Mouse (Mus musculus): ENCODE results near the gene Svs4. TPM values are rescaled to one million over a fixed set of nuclear protein-coding genes. Genes with fewer than 3 reads are reported as not detected.

Svs4 gene
- polyA plus RNA-seq (2014; fragmentation: Illumina TruSeq; extraction: RNeasy Lipid Tissue Mini Kit (QIAGEN cat#74804); ENCODE audit: low read depth, low replicate concordance): not detected

DNA sequence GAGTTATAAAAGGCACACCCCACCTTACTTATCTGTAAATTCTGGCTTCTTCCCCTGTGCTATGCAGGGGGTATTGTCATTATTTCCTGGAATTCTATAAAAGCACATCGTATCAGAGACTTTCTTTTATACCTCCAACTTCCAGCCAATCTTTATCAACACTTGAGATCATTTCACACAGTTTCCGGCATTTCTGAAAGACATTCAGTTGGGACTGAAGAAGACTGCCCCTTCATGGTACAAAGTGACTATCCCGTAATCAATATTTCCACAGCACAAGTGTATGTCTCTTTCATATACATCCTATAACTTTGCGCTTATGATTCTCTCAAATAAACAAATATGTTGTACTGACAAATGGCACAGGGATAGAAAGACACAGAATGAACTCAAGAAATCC is at the start of gene Svs4:
Gene Svs4 (minus strand): TSS at position 101 of the 400 bp plus-strand sequence.

DNA sequence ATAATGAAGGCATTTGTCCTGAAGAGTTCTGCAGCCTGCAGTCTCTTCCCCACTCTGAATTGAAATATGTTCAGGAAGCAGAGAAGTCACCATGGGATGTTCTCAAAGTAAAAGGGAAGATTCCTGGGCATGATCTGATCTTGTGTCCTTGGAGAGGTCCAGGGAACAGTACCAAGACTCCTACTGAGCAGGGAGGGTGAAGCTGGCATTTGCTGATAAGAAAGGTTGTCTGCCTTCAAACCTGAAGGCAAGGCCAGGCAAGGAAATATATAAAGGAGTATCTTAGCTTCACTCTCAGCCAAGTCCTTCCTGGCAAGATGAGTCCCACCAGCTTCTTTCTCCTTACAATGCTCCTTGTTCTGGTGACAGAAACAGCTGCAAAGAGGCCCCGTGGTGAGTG is 38.2 kb upstream of the Svs4 start, which contains the start of gene Svs6:
Gene Svs6 (plus strand): TSS at position 301 of the 400 bp plus-strand sequence.

DNA sequence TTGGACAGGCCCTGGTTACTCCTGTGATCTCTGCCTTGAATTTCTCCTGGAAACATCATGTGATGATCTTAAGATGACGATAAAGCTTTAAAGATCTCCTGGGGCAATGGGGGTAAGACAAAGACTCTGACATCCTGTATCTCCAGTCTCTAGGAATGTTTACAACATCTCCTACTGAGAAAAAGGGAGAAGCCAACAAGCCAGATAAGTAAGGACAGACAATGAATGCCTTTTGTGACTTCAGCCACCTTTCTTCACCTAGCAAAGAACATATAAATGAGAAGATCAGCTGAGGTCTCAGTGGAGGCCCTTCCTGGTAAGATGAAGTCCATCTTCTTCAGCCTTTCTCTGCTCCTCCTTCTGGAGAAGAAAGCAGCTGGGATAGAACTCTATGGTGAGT is 10.7 kb upstream of the Svs4 start, which contains the start of gene Svs3a:
Gene Svs3a (plus strand): TSS at position 301 of the 400 bp plus-strand sequence.

DNA sequence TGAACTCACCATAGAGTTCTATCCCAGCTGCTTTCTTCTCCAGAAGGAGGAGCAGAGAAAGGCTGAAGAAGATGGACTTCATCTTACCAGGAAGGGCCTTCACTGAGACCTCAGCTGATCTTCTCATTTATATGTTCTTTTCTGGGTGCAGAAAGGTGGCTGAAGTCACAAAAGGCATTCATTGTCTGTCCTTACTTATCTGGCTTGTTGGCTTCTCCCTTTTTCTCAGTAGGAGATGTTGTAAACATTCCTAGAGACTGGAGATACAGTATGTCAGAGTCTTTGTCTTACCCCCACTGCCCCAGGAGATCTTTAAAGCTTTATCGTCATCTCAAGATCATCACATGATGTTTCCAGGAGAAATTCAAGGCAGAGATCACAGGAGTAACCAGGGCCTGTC is 21.7 kb downstream of the Svs4 start, which contains the start of gene Svs3b:
Gene Svs3b (minus strand): TSS at position 101 of the 400 bp plus-strand sequence.

DNA sequence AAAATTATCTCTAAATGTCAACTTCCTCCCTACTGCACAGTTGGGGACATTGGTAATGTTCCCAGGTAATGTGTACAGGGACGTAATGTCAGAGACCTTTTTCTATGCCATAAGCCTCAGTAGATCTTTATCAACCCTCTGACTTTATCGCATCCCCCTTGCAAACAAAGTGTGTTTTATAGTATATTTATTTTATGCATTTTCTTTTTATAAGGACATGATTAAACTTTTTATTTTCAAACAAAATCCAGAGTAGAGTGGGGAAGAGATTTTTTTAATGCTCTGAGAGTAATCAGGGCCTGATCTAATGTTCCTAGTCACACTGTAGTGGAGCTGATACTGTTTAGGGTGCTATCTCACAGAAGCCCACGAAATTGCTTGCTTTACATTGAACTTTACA is 39.9 kb downstream of the Svs4 start, which contains the start of gene Svs2:
Gene Svs2 (minus strand): TSS at position 101 of the 400 bp plus-strand sequence.

Other genes starting within 250 kb of the Svs4 start
- gene Stk4, start 208.1 kb downstream of the Svs4 start, polyA plus RNA-seq (2014; fragmentation: Illumina TruSeq; extraction: RNeasy Lipid Tissue Mini Kit (QIAGEN cat#74804); ENCODE audit: low read depth, low replicate concordance): 20.6 TPM
- gene Tomm34, start 207.3 kb downstream of the Svs4 start, polyA plus RNA-seq (2014; fragmentation: Illumina TruSeq; extraction: RNeasy Lipid Tissue Mini Kit (QIAGEN cat#74804); ENCODE audit: low read depth, low replicate concordance): 48.6 TPM
- 0.29 TPM for gene Kcns1, start 107.3 kb downstream of the Svs4 start, polyA plus RNA-seq (2014; fragmentation: Illumina TruSeq; extraction: RNeasy Lipid Tissue Mini Kit (QIAGEN cat#74804); ENCODE audit: low read depth, low replicate concordance)
- not detected for gene Wfdc5, start 95.7 kb downstream of the Svs4 start, polyA plus RNA-seq (2014; fragmentation: Illumina TruSeq; extraction: RNeasy Lipid Tissue Mini Kit (QIAGEN cat#74804); ENCODE audit: low read depth, low replicate concordance)
- gene Wfdc12, start 87.9 kb downstream of the Svs4 start, polyA plus RNA-seq (2014; fragmentation: Illumina TruSeq; extraction: RNeasy Lipid Tissue Mini Kit (QIAGEN cat#74804); ENCODE audit: low read depth, low replicate concordance): not detected
- gene Wfdc15a, start 78.3 kb downstream of the Svs4 start, polyA plus RNA-seq (2014; fragmentation: Illumina TruSeq; extraction: RNeasy Lipid Tissue Mini Kit (QIAGEN cat#74804); ENCODE audit: low read depth, low replicate concordance): 5.9 TPM
- gene Wfdc15b, start 56.8 kb downstream of the Svs4 start, polyA plus RNA-seq (2014; fragmentation: Illumina TruSeq; extraction: RNeasy Lipid Tissue Mini Kit (QIAGEN cat#74804); ENCODE audit: low read depth, low replicate concordance): 738 TPM
- gene Svs2, start 40.0 kb downstream of the Svs4 start, polyA plus RNA-seq (2014; fragmentation: Illumina TruSeq; extraction: RNeasy Lipid Tissue Mini Kit (QIAGEN cat#74804); ENCODE audit: low read depth, low replicate concordance): not detected
- gene Svs3b, start 21.8 kb downstream of the Svs4 start, polyA plus RNA-seq (2014; fragmentation: Illumina TruSeq; extraction: RNeasy Lipid Tissue Mini Kit (QIAGEN cat#74804); ENCODE audit: low read depth, low replicate concordance): not detected
- not detected for gene Svs3a, start 10.8 kb upstream of the Svs4 start, polyA plus RNA-seq (2014; fragmentation: Illumina TruSeq; extraction: RNeasy Lipid Tissue Mini Kit (QIAGEN cat#74804); ENCODE audit: low read depth, low replicate concordance)
- not detected for gene Svs6, start 38.3 kb upstream of the Svs4 start, polyA plus RNA-seq (2014; fragmentation: Illumina TruSeq; extraction: RNeasy Lipid Tissue Mini Kit (QIAGEN cat#74804); ENCODE audit: low read depth, low replicate concordance)
- 1.8 TPM for gene Svs5, start 54.3 kb upstream of the Svs4 start, polyA plus RNA-seq (2014; fragmentation: Illumina TruSeq; extraction: RNeasy Lipid Tissue Mini Kit (QIAGEN cat#74804); ENCODE audit: low read depth, low replicate concordance)
- 110 TPM for gene Slpi, start 110.6 kb upstream of the Svs4 start, polyA plus RNA-seq (2014; fragmentation: Illumina TruSeq; extraction: RNeasy Lipid Tissue Mini Kit (QIAGEN cat#74804); ENCODE audit: low read depth, low replicate concordance)
- gene Rbpjl, start 124.7 kb upstream of the Svs4 start, polyA plus RNA-seq (2014; fragmentation: Illumina TruSeq; extraction: RNeasy Lipid Tissue Mini Kit (QIAGEN cat#74804); ENCODE audit: low read depth, low replicate concordance): not detected
- 1.1 TPM for gene Matn4, start 126.7 kb upstream of the Svs4 start, polyA plus RNA-seq (2014; fragmentation: Illumina TruSeq; extraction: RNeasy Lipid Tissue Mini Kit (QIAGEN cat#74804); ENCODE audit: low read depth, low replicate concordance)
- 26.4 TPM for gene Sdc4, start 165.4 kb upstream of the Svs4 start, polyA plus RNA-seq (2014; fragmentation: Illumina TruSeq; extraction: RNeasy Lipid Tissue Mini Kit (QIAGEN cat#74804); ENCODE audit: low read depth, low replicate concordance)
- gene Sys1, start 178.5 kb upstream of the Svs4 start, polyA plus RNA-seq (2014; fragmentation: Illumina TruSeq; extraction: RNeasy Lipid Tissue Mini Kit (QIAGEN cat#74804); ENCODE audit: low read depth, low replicate concordance): 31.9 TPM
- gene Gm20458, start 182.5 kb upstream of the Svs4 start, polyA plus RNA-seq (2014; fragmentation: Illumina TruSeq; extraction: RNeasy Lipid Tissue Mini Kit (QIAGEN cat#74804); ENCODE audit: low read depth, low replicate concordance): not detected
- gene Trp53tg5, start 195.3 kb upstream of the Svs4 start, polyA plus RNA-seq (2014; fragmentation: Illumina TruSeq; extraction: RNeasy Lipid Tissue Mini Kit (QIAGEN cat#74804); ENCODE audit: low read depth, low replicate concordance): 2.1 TPM
- 18.9 TPM for gene Dbndd2, start 207.6 kb upstream of the Svs4 start, polyA plus RNA-seq (2014; fragmentation: Illumina TruSeq; extraction: RNeasy Lipid Tissue Mini Kit (QIAGEN cat#74804); ENCODE audit: low read depth, low replicate concordance)
- 74.8 TPM for gene Pigt, start 219.1 kb upstream of the Svs4 start, polyA plus RNA-seq (2014; fragmentation: Illumina TruSeq; extraction: RNeasy Lipid Tissue Mini Kit (QIAGEN cat#74804); ENCODE audit: low read depth, low replicate concordance)